Mouse (Mus musculus) lung, embryonic 15.5 days (tissue): Measurements from ENCODE around the gene Ptpn20. TPM values are rescaled to one million over a fixed set of nuclear protein-coding genes. Genes with fewer than 3 reads are reported as not detected.
A peak's percentile ranks its signal among the peaks of the same experiment; 100 is the strongest.

Experiments
- ATAC-seq: fragments of 200-750 bp; cut with Nextera tagmentation; 2 replicates; pipeline ENCODE4 v1.8.0; 2017; ENCODE audit warnings: moderate number of reproducible peaks, borderline replicate concordance; ENCODE audit not compliant: low FRiP score, low TSS enrichment; ENCODE audit errors: extremely low read depth
- H3K27ac ChIP-seq: fragments of 300-500 bp; sonication (generic); 2 replicates; pipeline ENCODE4 v1.5.1; 2015; ENCODE audit warnings: moderate library complexity, mild to moderate bottlenecking, inconsistent platforms
- H3K27me3 ChIP-seq: fragments of 300-500 bp; sonication (generic); 2 replicates; pipeline ENCODE4 v1.6.1; 2015; ENCODE audit warnings: inconsistent platforms
- H3K36me3 ChIP-seq: fragments of 300-500 bp; sonication (generic); 2 replicates; pipeline ENCODE4 v1.6.1; 2015; ENCODE audit warnings: inconsistent platforms
- H3K4me1 ChIP-seq: fragments of 300-500 bp; sonication (generic); 2 replicates; pipeline ENCODE4 v1.6.1; 2015; ENCODE audit warnings: inconsistent platforms
- H3K4me2 ChIP-seq: fragments of 300-500 bp; sonication (generic); 2 replicates; pipeline ENCODE4 v1.6.1; 2015; ENCODE audit warnings: inconsistent platforms, mild to moderate bottlenecking, moderate library complexity
- H3K4me3 ChIP-seq: fragments of 300-500 bp; sonication (generic); 2 replicates; pipeline ENCODE4 v1.5.1; 2015; ENCODE audit warnings: mild to moderate bottlenecking, inconsistent platforms
- H3K9ac ChIP-seq: fragments of 300-500 bp; sonication (generic); 2 replicates; pipeline ENCODE4 v1.6.1; 2015; ENCODE audit warnings: inconsistent platforms
- H3K9me3 ChIP-seq: fragments of 300-500 bp; sonication (generic); 2 replicates; pipeline ENCODE4 v1.6.1; 2016; ENCODE audit warnings: inconsistent platforms
- WGBS: fragments of 180-500 bp; shearing (Covaris S2); methylation state at CpG from one replicate; pipeline ENCODE4 v1.1.7; 2015; 5-methylcytosine and 5-hydroxymethylcytosine counted together
- polyA plus RNA-seq: library from polyadenylated mRNA; unstranded; fragments of >200 nt; fragmentation: Nextera tagmentation; extraction: Ambion mirVana; gene quantifications from 2 replicates; pipeline ENCODE4 v1.2.1, GENCODE M21; 2015

The Ptpn20 gene
- polyA plus RNA-seq, 1 experiment from 2014 or later = 0.29 TPM

GRCm38 (mm10) chr14:33678740-33679139 lies 89.7 kb downstream of the Ptpn20 start:
- no peaks in the 10 kb centered on the region for H3K4me1 ChIP-seq
- 83% methylated on average over 3 of the region's 3 CpGs for WGBS
- no peak overlapping the region for H3K4me2 ChIP-seq
- H3K9me3 ChIP-seq = no peaks in the 10 kb centered on the region
- peaks cover 6% of the 10 kb centered on the region; the same call in 1 of the 2 replicates for H3K27me3 ChIP-seq
- H3K27ac ChIP-seq = no peak overlapping the region
- H3K9ac ChIP-seq = no peak overlapping the region
- no peak for ATAC-seq
- no peak overlapping the region for H3K4me3 ChIP-seq
- no peaks in the 10 kb centered on the region for H3K36me3 ChIP-seq

DNA sequence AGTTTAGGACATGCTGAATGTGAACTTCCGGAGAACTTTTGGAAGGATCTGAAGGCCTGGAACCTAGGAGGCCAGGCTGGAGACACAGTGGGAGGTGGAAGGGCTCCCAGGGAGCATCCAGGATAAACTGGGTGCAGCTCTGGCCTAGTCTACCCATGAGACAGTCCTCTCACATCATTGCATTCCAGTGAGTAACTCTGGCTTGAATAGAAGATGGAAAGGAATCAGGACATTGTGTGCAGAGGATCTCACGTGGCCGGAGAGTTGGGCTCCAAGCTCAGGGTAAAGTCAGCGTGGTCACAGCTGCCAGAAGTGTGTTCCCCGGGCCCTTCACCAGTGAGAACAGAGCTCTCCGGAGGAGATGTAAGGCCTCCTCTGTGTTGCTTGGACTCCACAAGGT lies 91.6 kb downstream of the Ptpn20 start:
- Histone ChIP-seq H3K4me1 (no peaks in the 10 kb centered on the region), H3K9ac (no peak overlapping the region), H3K4me3 (no peak overlapping the region), H3K9me3 (no peaks in the 10 kb centered on the region), H3K27me3 (no peaks in the 10 kb centered on the region), H3K4me2 (no peak overlapping the region), H3K27ac (no peak overlapping the region), H3K36me3 (no peaks in the 10 kb centered on the region)
- 93% methylated on average over 6 of the region's 6 CpGs for WGBS
- no peak for ATAC-seq

GRCm38 (mm10) chr14:33682768-33683167 lies 93.8 kb downstream of the Ptpn20 start:
- H3K27ac ChIP-seq = no peak overlapping the region
- H3K4me3 ChIP-seq = no peak overlapping the region
- H3K4me2 ChIP-seq = no peak overlapping the region
- no peaks in the 10 kb centered on the region for H3K9me3 ChIP-seq
- no peaks in the 10 kb centered on the region for H3K36me3 ChIP-seq
- ATAC-seq = no peak; the same call in 1 of the 2 replicates
- no peak overlapping the region for H3K9ac ChIP-seq
- H3K4me1 ChIP-seq = peaks cover 10% of the 10 kb centered on the region
- 39% methylated on average over 2 of the region's 2 CpGs for WGBS
- no peaks in the 10 kb centered on the region for H3K27me3 ChIP-seq

GRCm38 (mm10) chr14:33683701-33684100 lies 94.7 kb downstream of the Ptpn20 start:
- WGBS = 30% methylated on average over 13 of the region's 13 CpGs
- H3K27me3 ChIP-seq = no peaks in the 10 kb centered on the region
- no peak overlapping the region for H3K4me3 ChIP-seq
- no peak overlapping the region for H3K9ac ChIP-seq
- H3K27ac ChIP-seq = no peak overlapping the region
- peaks cover 15% of the 10 kb centered on the region for H3K4me1 ChIP-seq
- peak; percentile 25; the same call in 1 of the 2 replicates for ATAC-seq
- H3K4me2 ChIP-seq = no peak overlapping the region
- H3K9me3 ChIP-seq = no peaks in the 10 kb centered on the region
- no peaks in the 10 kb centered on the region for H3K36me3 ChIP-seq

DNA sequence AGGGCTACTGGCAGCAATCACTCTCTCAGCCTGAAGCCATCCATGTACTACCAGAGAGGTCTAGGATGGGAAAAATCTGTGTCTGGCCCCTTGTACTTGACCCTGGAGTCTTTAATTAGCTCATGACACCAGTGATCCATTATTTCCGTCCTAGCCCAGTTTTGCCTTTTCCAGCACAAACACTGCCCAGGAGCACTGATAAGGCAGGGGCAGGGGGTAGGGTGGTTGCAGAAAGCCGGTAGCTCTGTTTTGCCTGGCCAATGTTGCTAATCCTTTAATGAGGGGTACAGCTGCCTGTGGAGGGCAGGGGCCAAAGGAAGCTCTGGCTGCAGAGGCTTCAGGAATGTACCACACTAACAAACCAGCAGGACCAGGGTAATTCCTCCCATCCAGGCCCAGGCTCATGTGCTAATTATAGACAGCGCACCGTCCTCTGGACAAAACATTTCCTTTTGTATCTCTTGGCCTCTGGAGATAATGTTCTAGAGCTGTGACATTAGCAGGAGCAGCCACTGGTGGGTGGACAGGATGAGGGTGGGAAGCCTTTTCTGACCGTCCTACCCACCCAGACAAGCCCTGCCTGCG lies 98.5 kb downstream of the Ptpn20 start:
- Histone ChIP-seq H3K4me3 (no peak overlapping the region), H3K36me3 (no peaks in the 10 kb centered on the region), H3K9me3 (no peaks in the 10 kb centered on the region), H3K9ac (no peak overlapping the region), H3K27ac (no peak overlapping the region), H3K4me1 (peaks cover 32% of the 10 kb centered on the region), H3K4me2 (no peak overlapping the region), H3K27me3 (no peaks in the 10 kb centered on the region)
- ATAC-seq = no peak
- 35% methylated on average over 6 of the region's 6 CpGs for WGBS

- no peak for ATAC-seq
- H3K27ac ChIP-seq = no peak overlapping the region
- no peak overlapping the region for H3K4me2 ChIP-seq
- H3K4me3 ChIP-seq = no peak overlapping the region
- no peaks in the 10 kb centered on the region for H3K27me3 ChIP-seq
- H3K9me3 ChIP-seq = no peaks in the 10 kb centered on the region
- no peak overlapping the region for H3K9ac ChIP-seq
- H3K4me1 ChIP-seq = peaks cover 32% of the 10 kb centered on the region
- H3K36me3 ChIP-seq = no peaks in the 10 kb centered on the region
Measured at GRCm38 (mm10) chr14:33689044-33689443, 100.0 kb downstream of the Ptpn20 start.

Other genes starting within 250 kb of the Ptpn20 start
- 15.3 and 15.5 TPM in 2 replicates for gene Mapk8, start 142.0 kb upstream of the Ptpn20 start, polyA plus RNA-seq
- 0.10 and 0.11 TPM in 2 replicates for gene Frmpd2, start 117.5 kb upstream of the Ptpn20 start, polyA plus RNA-seq